Mouse (Mus musculus): ENCODE measurements around the gene Trhr2. TPM values are rescaled to one million over a fixed set of nuclear protein-coding genes. Genes with fewer than 3 reads are reported as not detected.

Gene Trhr2
- polyA plus RNA-seq, 1 experiment from 2014 or later: not detected

GRCm38 (mm10) chr8:122376365-122377231, 16.1 kb upstream of the Trhr2 start, which contains the start of gene Zc3h18:
TSS of gene Zc3h18 (plus strand) at chr8:122376609.
- Histone ChIP-seq H3K36me3 (ENCODE audit: control insufficient read depth, insufficient read depth) (peaks cover 14% of the 10 kb centered on the region), H3K4me2 (ENCODE audit: low read depth, low read length) (peak within 1 kb of the TSS; percentile 93), H3K4me3 (ENCODE audit: low read length) (peak within 1 kb of the TSS; percentile 73), H3K27ac (ENCODE audit: low read length) (peak within 1 kb of the TSS; percentile 91), H3K9me3 (replicated peaks; ENCODE audit: control insufficient read depth, low read length) (no peaks in the 10 kb centered on the region), H3K27me3 (ENCODE audit: control insufficient read depth, insufficient read depth, low read length) (no peaks in the 10 kb centered on the region), H3K4me1 (ENCODE audit: control insufficient read depth, insufficient read depth, low read length) (peaks cover 17% of the 10 kb centered on the region), H3K9ac (ENCODE audit: low read length) (peak within 1 kb of the TSS; percentile 85)
- ATAC-seq (replicated peaks; ENCODE audit: extremely low read depth, insufficient read depth, low FRiP score): peak; percentile 98
- under 1% methylated on average over 106 of the region's 107 CpGs for WGBS

- Histone ChIP-seq H3K4me2 (ENCODE audit: low read depth, low read length) (peak overlapping the region; percentile 69), H3K36me3 (ENCODE audit: control insufficient read depth, insufficient read depth) (peaks cover 14% of the 10 kb centered on the region), H3K27me3 (ENCODE audit: control insufficient read depth, insufficient read depth, low read length) (no peaks in the 10 kb centered on the region), H3K4me3 (ENCODE audit: low read length) (peak overlapping the region; percentile 73), H3K9me3 (replicated peaks; ENCODE audit: control insufficient read depth, low read length) (no peaks in the 10 kb centered on the region), H3K4me1 (ENCODE audit: control insufficient read depth, insufficient read depth, low read length) (peaks cover 17% of the 10 kb centered on the region), H3K9ac (ENCODE audit: low read length) (peak overlapping the region; percentile 65), H3K27ac (ENCODE audit: low read length) (peak overlapping the region; percentile 64)
- 20% methylated on average over 13 of the region's 13 CpGs for WGBS
- 0 out of 2 replicates have a peak, but pooled peaks have one; percentile 0 for ATAC-seq (replicated peaks; ENCODE audit: extremely low read depth, insufficient read depth, low FRiP score)
These were observed 15.3 kb upstream of the Trhr2 start for GRCm38 (mm10) chr8:122375751-122376364.

GRCm38 (mm10) chr8:122375320-122375719, 14.8 kb upstream of the Trhr2 start:
- Histone ChIP-seq H3K4me1 (ENCODE audit: control insufficient read depth, insufficient read depth, low read length) (peaks cover 17% of the 10 kb centered on the region), H3K27me3 (ENCODE audit: control insufficient read depth, insufficient read depth, low read length) (no peaks in the 10 kb centered on the region), H3K9me3 (replicated peaks; ENCODE audit: control insufficient read depth, low read length) (no peaks in the 10 kb centered on the region), H3K36me3 (ENCODE audit: control insufficient read depth, insufficient read depth) (peaks cover 12% of the 10 kb centered on the region), H3K4me2 (ENCODE audit: low read depth, low read length) (peak overlapping the region; percentile 69; the same call in 1 of the 2 replicates), H3K9ac (ENCODE audit: low read length) (no peak overlapping the region), H3K27ac (ENCODE audit: low read length) (no peak overlapping the region), H3K4me3 (ENCODE audit: low read length) (no peak overlapping the region)
- WGBS: 92% methylated on average over 7 of the region's 7 CpGs
- ATAC-seq (replicated peaks; ENCODE audit: extremely low read depth, insufficient read depth, low FRiP score): no peak

GRCm38 (mm10) chr8:122371706-122372105, 11.2 kb upstream of the Trhr2 start:
- Histone ChIP-seq H3K36me3 (ENCODE audit: control insufficient read depth, insufficient read depth) (no peaks in the 10 kb centered on the region), H3K27ac (ENCODE audit: low read length) (no peak overlapping the region), H3K4me3 (ENCODE audit: low read length) (no peak overlapping the region), H3K27me3 (ENCODE audit: control insufficient read depth, insufficient read depth, low read length) (no peaks in the 10 kb centered on the region), H3K4me1 (ENCODE audit: control insufficient read depth, insufficient read depth, low read length) (peaks cover 10% of the 10 kb centered on the region; the same call in 1 of the 2 replicates), H3K9me3 (replicated peaks; ENCODE audit: control insufficient read depth, low read length) (no peaks in the 10 kb centered on the region), H3K9ac (ENCODE audit: low read length) (no peak overlapping the region), H3K4me2 (ENCODE audit: low read depth, low read length) (no peak overlapping the region)
- WGBS: 61% methylated on average over 6 of the region's 6 CpGs
- ATAC-seq (replicated peaks; ENCODE audit: extremely low read depth, insufficient read depth, low FRiP score): no peak

GRCm38 (mm10) chr8:122369665-122370064, 9.1 kb upstream of the Trhr2 start:
- Histone ChIP-seq H3K9ac (ENCODE audit: low read length) (0 out of 2 replicates have a peak overlapping the region, but pooled peaks have one; percentile 4), H3K27ac (ENCODE audit: low read length) (no peak overlapping the region), H3K4me3 (ENCODE audit: low read length) (no peak overlapping the region), H3K4me2 (ENCODE audit: low read depth, low read length) (no peak overlapping the region), H3K4me1 (ENCODE audit: control insufficient read depth, insufficient read depth, low read length) (peaks cover 5% of the 10 kb centered on the region; the same call in 1 of the 2 replicates), H3K9me3 (replicated peaks; ENCODE audit: control insufficient read depth, low read length) (no peaks in the 10 kb centered on the region), H3K27me3 (ENCODE audit: control insufficient read depth, insufficient read depth, low read length) (no peaks in the 10 kb centered on the region), H3K36me3 (ENCODE audit: control insufficient read depth, insufficient read depth) (no peaks in the 10 kb centered on the region)
- 14% methylated on average over 9 of the region's 9 CpGs for WGBS
- peak; percentile 72 for ATAC-seq (replicated peaks; ENCODE audit: extremely low read depth, insufficient read depth, low FRiP score)

- Histone ChIP-seq H3K27me3 (ENCODE audit: control insufficient read depth, insufficient read depth, low read length) (no peaks in the 10 kb centered on the region), H3K9me3 (replicated peaks; ENCODE audit: control insufficient read depth, low read length) (no peaks in the 10 kb centered on the region), H3K27ac (ENCODE audit: low read length) (no peak overlapping the region), H3K4me2 (ENCODE audit: low read depth, low read length) (no peak overlapping the region), H3K36me3 (ENCODE audit: control insufficient read depth, insufficient read depth) (no peaks in the 10 kb centered on the region), H3K9ac (ENCODE audit: low read length) (no peak overlapping the region), H3K4me3 (ENCODE audit: low read length) (no peak overlapping the region), H3K4me1 (ENCODE audit: control insufficient read depth, insufficient read depth, low read length) (peaks cover 5% of the 10 kb centered on the region; the same call in 1 of the 2 replicates)
- WGBS: 47% methylated on average over 10 of the region's 10 CpGs
- ATAC-seq (replicated peaks; ENCODE audit: extremely low read depth, insufficient read depth, low FRiP score): no peak
These were observed 7.9 kb upstream of the Trhr2 start for GRCm38 (mm10) chr8:122368494-122368893.

- H3K4me2 ChIP-seq (ENCODE audit: low read depth, low read length): no peak overlapping the region
- no peak overlapping the region for H3K27ac ChIP-seq (ENCODE audit: low read length)
- H3K4me3 ChIP-seq (ENCODE audit: low read length): no peak overlapping the region
- H3K4me1 ChIP-seq (ENCODE audit: control insufficient read depth, insufficient read depth, low read length): no peaks in the 10 kb centered on the region
- H3K9ac ChIP-seq (ENCODE audit: low read length): no peak overlapping the region
- no peaks in the 10 kb centered on the region for H3K36me3 ChIP-seq (ENCODE audit: control insufficient read depth, insufficient read depth)
- 28% methylated on average over 8 of the region's 8 CpGs for WGBS
- no peak for ATAC-seq (replicated peaks; ENCODE audit: extremely low read depth, insufficient read depth, low FRiP score)
- no peaks in the 10 kb centered on the region for H3K9me3 ChIP-seq (replicated peaks; ENCODE audit: control insufficient read depth, low read length)
- H3K27me3 ChIP-seq (ENCODE audit: control insufficient read depth, insufficient read depth, low read length): no peaks in the 10 kb centered on the region
These were observed 2.4 kb upstream of the Trhr2 start for GRCm38 (mm10) chr8:122362967-122363366.

- Histone ChIP-seq H3K9me3 (replicated peaks; ENCODE audit: control insufficient read depth, low read length) (no peaks in the 10 kb centered on the region), H3K36me3 (ENCODE audit: control insufficient read depth, insufficient read depth) (no peaks in the 10 kb centered on the region), H3K4me1 (ENCODE audit: control insufficient read depth, insufficient read depth, low read length) (no peaks in the 10 kb centered on the region), H3K27me3 (ENCODE audit: control insufficient read depth, insufficient read depth, low read length) (no peaks in the 10 kb centered on the region), H3K4me2 (ENCODE audit: low read depth, low read length) (no peak overlapping the region), H3K27ac (ENCODE audit: low read length) (no peak overlapping the region), H3K4me3 (ENCODE audit: low read length) (no peak overlapping the region), H3K9ac (ENCODE audit: low read length) (no peak overlapping the region)
- no peak for ATAC-seq (replicated peaks; ENCODE audit: extremely low read depth, insufficient read depth, low FRiP score)
- WGBS: 41% methylated on average over 5 of the region's 5 CpGs
These were observed 1.7 kb upstream of the Trhr2 start for GRCm38 (mm10) chr8:122362271-122362670.
